Mouse (Mus musculus) midbrain, embryonic 13.5 days (tissue): ENCODE measurements around the gene Ifnar2. TPM values are rescaled to one million over a fixed set of nuclear protein-coding genes. Genes with fewer than 3 reads are reported as not detected.
"Not testable (repeated sequence)": the region's sequence is repeated elsewhere in the genome, so short reads cannot be mapped to it uniquely, and the experiment has no call there.

Experiments
- ATAC-seq: fragments of 200-750 bp; cut with Nextera tagmentation; 2 replicates; pipeline ENCODE4 v1.8.0; 2017; ENCODE audit warnings: mild to moderate bottlenecking, moderate TSS enrichment, moderate library complexity
- H3K27ac ChIP-seq: fragments of 300-500 bp; sonication (generic); 2 replicates; pipeline ENCODE4 v1.5.1; 2015; ENCODE audit warnings: inconsistent platforms, mild to moderate bottlenecking, moderate library complexity
- H3K27me3 ChIP-seq: fragments of 300-500 bp; sonication (generic); 2 replicates; pipeline ENCODE4 v1.6.1; 2015; ENCODE audit warnings: mild to moderate bottlenecking, inconsistent platforms
- H3K36me3 ChIP-seq: fragments of 300-500 bp; sonication (generic); 2 replicates; pipeline ENCODE4 v1.6.1; 2015; ENCODE audit warnings: mild to moderate bottlenecking, inconsistent platforms
- H3K4me1 ChIP-seq: fragments of 300-500 bp; sonication (generic); replicated peaks from 2 replicates; pipeline ENCODE4 v1.6.1; 2015; ENCODE audit warnings: inconsistent platforms
- H3K4me2 ChIP-seq: fragments of 300-500 bp; sonication (generic); replicated peaks from 2 replicates; pipeline ENCODE4 v1.6.1; 2015; ENCODE audit warnings: moderate library complexity, mild to moderate bottlenecking, inconsistent platforms
- H3K4me3 ChIP-seq: fragments of 300-500 bp; sonication (generic); replicated peaks from 2 replicates; pipeline ENCODE4 v1.5.1; 2015; ENCODE audit warnings: mild to moderate bottlenecking, inconsistent platforms
- H3K9ac ChIP-seq: fragments of 300-500 bp; sonication (generic); replicated peaks from 2 replicates; pipeline ENCODE4 v1.6.1; 2015; ENCODE audit warnings: mild to moderate bottlenecking, inconsistent platforms
- H3K9me3 ChIP-seq: fragments of 300-500 bp; sonication (generic); 2 replicates; pipeline ENCODE4 v1.6.1; 2016; ENCODE audit warnings: mild to moderate bottlenecking, inconsistent platforms
- WGBS: fragments of 180-500 bp; shearing (Covaris S2); methylation state at CpG from one replicate; pipeline ENCODE4 v1.1.7; 2015; 5-methylcytosine and 5-hydroxymethylcytosine counted together
- polyA plus RNA-seq: library from polyadenylated mRNA; unstranded; fragments of >200 nt; fragmentation: Nextera tagmentation; extraction: Ambion mirVana; gene quantifications from 2 replicates; pipeline ENCODE4 v1.2.1, GENCODE M21; 2015

The Ifnar2 gene
- polyA plus RNA-seq, 1 experiment from 2014 or later: 28.3 TPM

DNA sequence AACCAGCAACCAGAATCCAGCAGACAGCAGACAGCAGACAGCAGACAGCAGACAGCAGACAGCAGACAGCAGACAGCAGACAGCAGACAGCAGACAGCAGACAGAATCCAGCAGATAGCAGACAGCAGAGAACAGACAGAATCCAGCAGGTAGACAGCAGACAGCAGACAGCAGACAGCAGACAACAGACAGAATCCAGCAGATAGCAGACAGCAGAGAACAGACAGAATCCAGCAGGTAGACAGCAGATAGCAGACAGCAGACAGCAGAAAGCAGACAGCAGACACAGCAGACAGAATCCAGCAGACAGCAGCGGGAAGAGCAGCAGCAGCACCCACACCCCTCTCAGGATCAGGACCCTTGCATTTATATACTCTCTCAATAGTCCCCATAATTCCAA, 66.0 kb downstream of the Ifnar2 start:
- not testable (repeated sequence) for ATAC-seq, H3K27ac ChIP-seq
- 93% methylated on average over 1 of the region's 1 CpGs for WGBS

DNA sequence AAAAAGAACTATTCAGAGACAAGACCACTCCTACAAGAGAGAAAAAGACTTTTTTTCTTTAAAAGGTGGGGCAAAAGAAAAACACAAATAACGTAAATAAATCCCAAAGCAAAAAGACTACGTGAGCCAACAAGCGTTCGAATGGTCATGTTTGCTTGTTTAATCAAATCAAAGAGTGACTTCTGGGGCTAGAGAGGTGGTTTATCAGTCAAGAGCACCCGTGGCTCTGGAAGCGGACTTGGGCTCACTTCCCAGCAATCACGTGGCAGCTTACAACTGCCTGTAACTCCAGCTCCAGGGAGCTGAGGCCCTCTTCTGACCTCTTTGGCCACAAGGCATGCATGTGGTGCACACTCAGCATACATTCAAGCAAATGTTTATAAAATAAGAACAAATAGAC, 68.8 kb downstream of the Ifnar2 start:
- H3K9ac ChIP-seq: no peak overlapping the region
- H3K9me3 ChIP-seq: no peaks in the 10 kb centered on the region
- ATAC-seq: no peak
- H3K36me3 ChIP-seq: no peaks in the 10 kb centered on the region
- 72% methylated on average over 7 of the region's 7 CpGs for WGBS
- H3K4me2 ChIP-seq: no peak overlapping the region
- no peaks in the 10 kb centered on the region for H3K4me1 ChIP-seq
- H3K27ac ChIP-seq: no peak overlapping the region
- no peaks in the 10 kb centered on the region for H3K27me3 ChIP-seq
- no peak overlapping the region for H3K4me3 ChIP-seq

More for the DNA sequence above, 66.0 kb downstream of the Ifnar2 start:
- not testable (repeated sequence) for H3K4me2 ChIP-seq, H3K36me3 ChIP-seq, H3K9ac ChIP-seq, H3K4me3 ChIP-seq, H3K9me3 ChIP-seq, H3K27me3 ChIP-seq, H3K4me1 ChIP-seq

DNA sequence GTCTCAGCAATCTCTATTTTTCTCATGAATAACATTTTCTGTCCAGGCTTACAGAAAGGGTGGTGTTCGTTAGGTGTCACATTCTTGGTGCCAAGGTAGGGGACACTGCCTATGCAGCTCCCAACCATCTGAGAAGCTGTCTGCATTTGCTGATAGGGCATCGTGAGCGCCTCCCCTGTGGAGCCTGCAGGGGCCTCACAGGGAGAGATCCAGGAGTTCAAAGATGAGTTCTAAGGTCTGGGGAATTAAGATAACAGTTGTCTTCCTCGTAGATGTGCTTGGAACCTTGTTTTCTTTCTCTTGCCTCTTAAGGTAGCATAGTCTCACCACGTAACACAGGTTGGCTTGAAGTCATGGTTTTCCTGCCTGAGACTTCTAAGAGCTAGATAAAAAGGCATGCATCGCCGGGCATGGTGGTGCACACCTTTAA, 69.2 kb downstream of the Ifnar2 start:
- Histone ChIP-seq H3K27me3 (no peaks in the 10 kb centered on the region), H3K4me1 (no peaks in the 10 kb centered on the region), H3K27ac (no peak overlapping the region), H3K36me3 (no peaks in the 10 kb centered on the region), H3K9me3 (no peaks in the 10 kb centered on the region), H3K9ac (no peak overlapping the region), H3K4me2 (no peak overlapping the region), H3K4me3 (no peak overlapping the region)
- WGBS: 86% methylated on average over 7 of the region's 7 CpGs
- ATAC-seq: no peak

DNA sequence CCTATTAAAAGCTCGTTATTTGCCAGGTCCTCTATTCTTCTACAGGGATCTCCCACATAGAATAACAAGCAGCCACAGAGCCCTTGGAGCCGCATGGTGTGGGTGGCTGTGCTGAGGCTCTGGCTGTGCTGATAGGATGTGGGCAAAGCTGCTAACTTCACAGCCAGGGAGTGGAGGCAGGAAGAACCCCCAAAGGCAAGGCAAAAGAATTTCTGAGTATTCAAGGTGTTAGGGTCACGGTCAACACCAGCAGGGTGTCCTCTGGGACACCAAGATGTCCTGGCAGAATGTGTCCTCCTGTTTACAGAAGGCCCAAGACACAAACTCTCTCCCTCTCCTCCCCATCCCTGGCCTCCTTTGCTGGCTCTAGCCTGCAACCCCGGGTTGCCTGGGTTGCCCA, 69.9 kb downstream of the Ifnar2 start:
- H3K27ac ChIP-seq: no peak overlapping the region
- no peaks in the 10 kb centered on the region for H3K9me3 ChIP-seq
- H3K4me1 ChIP-seq: no peaks in the 10 kb centered on the region
- H3K36me3 ChIP-seq: no peaks in the 10 kb centered on the region
- H3K9ac ChIP-seq: no peak overlapping the region
- WGBS: 67% methylated on average over 4 of the region's 4 CpGs
- H3K4me3 ChIP-seq: no peak overlapping the region
- ATAC-seq: no peak
- H3K27me3 ChIP-seq: no peaks in the 10 kb centered on the region
- H3K4me2 ChIP-seq: no peak overlapping the region

DNA sequence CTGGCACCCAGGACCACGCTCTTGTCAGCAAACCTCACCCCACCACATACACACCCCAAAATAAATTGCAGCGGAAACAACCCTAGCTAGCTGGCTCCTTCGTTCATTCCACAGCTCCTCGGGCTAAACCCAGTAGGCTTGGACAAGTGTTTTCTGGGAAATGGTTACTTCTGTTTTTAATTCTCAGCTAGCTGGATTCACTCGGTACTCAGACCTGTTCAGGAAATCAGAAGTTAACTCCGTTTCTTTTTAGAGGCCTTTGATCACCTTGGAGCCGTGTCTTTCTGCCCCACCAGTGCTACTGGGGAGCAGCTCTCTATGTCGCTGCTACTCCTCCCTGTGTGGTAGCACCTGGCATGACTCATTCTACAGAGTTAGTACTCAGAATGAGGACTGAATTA, 70.6 kb downstream of the Ifnar2 start:
- Histone ChIP-seq H3K4me1 (no peaks in the 10 kb centered on the region), H3K9ac (no peak overlapping the region), H3K4me2 (no peak overlapping the region), H3K27ac (no peak overlapping the region), H3K4me3 (no peak overlapping the region), H3K27me3 (no peaks in the 10 kb centered on the region), H3K36me3 (no peaks in the 10 kb centered on the region), H3K9me3 (no peaks in the 10 kb centered on the region)
- no peak for ATAC-seq
- 88% methylated on average over 8 of the region's 8 CpGs for WGBS

DNA sequence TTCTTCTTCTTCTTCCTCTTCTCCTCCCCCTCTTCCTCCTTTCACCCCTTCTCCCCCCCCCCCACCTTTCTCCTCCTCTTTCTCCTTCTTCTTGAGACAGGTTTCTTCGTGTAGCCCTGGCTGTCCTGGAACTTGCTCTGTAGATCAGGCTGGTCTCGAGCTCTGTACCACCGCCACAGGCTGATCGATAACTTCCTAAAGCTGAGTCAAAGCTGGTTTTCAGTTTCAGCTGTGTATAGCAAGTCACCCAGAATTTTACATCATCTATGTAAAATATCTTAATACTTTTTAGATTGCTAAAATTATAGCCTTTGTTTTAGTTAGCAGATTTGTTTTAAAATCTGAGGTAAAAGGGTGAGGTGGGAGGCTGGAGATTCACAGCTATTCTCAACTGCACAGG, 72.3 kb downstream of the Ifnar2 start:
- Histone ChIP-seq H3K9ac (no peak overlapping the region), H3K36me3 (no peaks in the 10 kb centered on the region), H3K9me3 (no peaks in the 10 kb centered on the region), H3K27ac (no peak overlapping the region), H3K27me3 (no peaks in the 10 kb centered on the region), H3K4me3 (no peak overlapping the region), H3K4me1 (no peaks in the 10 kb centered on the region), H3K4me2 (no peak overlapping the region)
- ATAC-seq: no peak
- 91% methylated on average over 4 of the region's 4 CpGs for WGBS

DNA sequence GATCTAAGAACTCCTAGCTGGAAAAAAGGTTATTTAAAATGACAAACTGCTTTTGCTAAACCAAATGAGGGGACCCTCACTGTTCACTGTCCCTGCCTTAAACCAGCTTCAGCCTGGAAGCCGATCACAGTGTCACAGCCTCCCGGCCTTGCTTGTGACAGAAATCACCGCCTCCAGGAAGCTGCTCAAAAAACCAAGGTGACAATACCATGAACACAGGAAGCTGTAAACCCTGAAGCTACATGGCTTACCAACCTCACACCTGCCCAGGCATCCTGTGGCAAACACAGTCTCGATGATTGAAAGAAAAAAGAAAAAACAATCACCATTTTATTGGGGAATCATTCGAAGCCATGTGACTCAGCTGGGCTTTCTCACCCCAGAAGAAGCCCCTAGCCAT, 73.0 kb downstream of the Ifnar2 start:
- Histone ChIP-seq H3K9ac (no peak overlapping the region), H3K27ac (no peak overlapping the region), H3K9me3 (no peaks in the 10 kb centered on the region), H3K4me1 (no peaks in the 10 kb centered on the region), H3K36me3 (no peaks in the 10 kb centered on the region), H3K4me2 (no peak overlapping the region), H3K27me3 (no peaks in the 10 kb centered on the region), H3K4me3 (no peak overlapping the region)
- 91% methylated on average over 5 of the region's 5 CpGs for WGBS
- no peak for ATAC-seq

DNA sequence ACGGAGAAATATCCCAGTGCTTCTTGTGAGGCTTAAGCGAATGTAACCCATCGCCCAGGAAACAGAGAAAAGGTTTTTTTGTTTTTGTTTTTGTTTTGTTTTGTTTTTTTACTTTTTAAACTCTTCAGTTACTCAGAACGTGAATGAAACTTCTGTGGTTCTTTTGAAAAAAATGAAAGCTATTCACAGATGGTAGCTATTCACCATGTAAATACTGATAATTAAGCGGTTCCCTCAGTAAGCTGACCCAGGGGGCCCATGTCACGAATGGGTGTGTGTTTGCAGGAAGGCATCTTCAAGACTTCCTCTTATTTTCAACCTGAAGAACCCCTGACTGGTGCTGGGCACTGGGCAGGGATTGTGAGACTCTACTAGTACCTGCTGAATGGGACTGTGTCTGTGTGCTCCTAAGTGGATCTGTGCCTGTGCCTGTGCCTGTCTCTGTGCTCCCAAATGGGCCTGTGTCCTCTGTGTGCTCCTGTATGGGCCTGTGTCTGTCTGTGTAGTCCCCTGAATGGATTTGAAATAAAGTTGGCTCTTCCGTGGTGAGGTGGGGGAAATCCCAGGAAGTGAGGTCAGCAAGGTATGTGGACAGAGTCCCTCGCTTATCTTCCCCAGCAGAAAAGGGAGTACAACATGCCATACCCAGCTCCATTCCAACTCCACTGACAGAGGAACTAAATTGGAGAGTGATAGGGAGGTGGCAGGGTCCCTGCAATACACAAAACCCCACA, 74.4 kb downstream of the Ifnar2 start:
- no peak for ATAC-seq
- Histone ChIP-seq H3K36me3 (no peaks in the 10 kb centered on the region), H3K9ac (no peak overlapping the region), H3K4me2 (no peak overlapping the region), H3K4me3 (no peak overlapping the region), H3K27me3 (no peaks in the 10 kb centered on the region), H3K4me1 (no peaks in the 10 kb centered on the region), H3K27ac (no peak overlapping the region), H3K9me3 (no peaks in the 10 kb centered on the region)
- WGBS: 77% methylated on average over 8 of the region's 8 CpGs

DNA sequence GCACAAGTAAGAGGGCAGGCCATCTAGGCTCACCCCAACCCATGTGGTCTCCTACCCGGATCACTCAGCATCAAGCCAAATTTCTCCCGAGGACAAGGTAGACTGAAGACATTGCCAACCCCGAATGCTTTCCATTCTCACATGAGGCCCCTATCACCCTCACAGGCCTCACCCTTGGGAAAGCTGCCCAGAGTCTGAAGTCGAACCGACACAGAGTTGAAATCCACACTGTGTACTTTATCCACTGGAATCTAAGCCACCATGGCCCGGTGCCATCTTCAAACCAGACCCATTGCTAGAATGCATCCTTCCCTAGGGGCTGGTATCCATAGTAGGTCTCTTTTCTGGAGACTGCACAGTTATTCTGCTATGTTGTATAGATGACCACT, 74.9 kb downstream of the Ifnar2 start:
- Histone ChIP-seq H3K4me3 (no peak overlapping the region), H3K36me3 (no peaks in the 10 kb centered on the region), H3K4me1 (no peaks in the 10 kb centered on the region), H3K4me2 (no peak overlapping the region), H3K27me3 (no peaks in the 10 kb centered on the region), H3K27ac (no peak overlapping the region), H3K9ac (no peak overlapping the region), H3K9me3 (no peaks in the 10 kb centered on the region)
- no peak for ATAC-seq
- WGBS: 91% methylated on average over 6 of the region's 6 CpGs

DNA sequence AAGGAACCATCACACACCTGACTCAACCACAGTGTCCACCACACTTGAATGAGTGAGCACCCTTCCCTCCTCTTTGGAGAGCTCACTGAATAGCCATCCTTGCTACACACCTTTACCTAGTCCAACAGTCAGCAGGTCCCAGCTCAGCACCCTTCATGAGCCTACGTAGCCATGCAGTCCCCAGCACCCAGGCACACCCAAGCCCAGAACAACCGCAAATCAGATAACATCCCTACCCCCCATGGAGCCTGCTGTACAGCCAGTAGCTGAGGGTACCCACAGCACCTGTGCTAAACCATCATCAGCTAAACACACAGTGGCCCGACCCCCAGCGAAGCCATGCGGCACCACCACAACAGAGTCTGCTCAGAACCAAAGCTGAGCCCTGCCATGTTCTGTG, 75.5 kb downstream of the Ifnar2 start:
- Histone ChIP-seq H3K27me3 (no peaks in the 10 kb centered on the region), H3K9me3 (no peaks in the 10 kb centered on the region), H3K4me1 (no peaks in the 10 kb centered on the region), H3K27ac (no peak overlapping the region), H3K36me3 (no peaks in the 10 kb centered on the region), H3K4me3 (no peak overlapping the region), H3K4me2 (no peak overlapping the region), H3K9ac (no peak overlapping the region)
- ATAC-seq: no peak
- 97% methylated on average over 5 of the region's 5 CpGs for WGBS

DNA sequence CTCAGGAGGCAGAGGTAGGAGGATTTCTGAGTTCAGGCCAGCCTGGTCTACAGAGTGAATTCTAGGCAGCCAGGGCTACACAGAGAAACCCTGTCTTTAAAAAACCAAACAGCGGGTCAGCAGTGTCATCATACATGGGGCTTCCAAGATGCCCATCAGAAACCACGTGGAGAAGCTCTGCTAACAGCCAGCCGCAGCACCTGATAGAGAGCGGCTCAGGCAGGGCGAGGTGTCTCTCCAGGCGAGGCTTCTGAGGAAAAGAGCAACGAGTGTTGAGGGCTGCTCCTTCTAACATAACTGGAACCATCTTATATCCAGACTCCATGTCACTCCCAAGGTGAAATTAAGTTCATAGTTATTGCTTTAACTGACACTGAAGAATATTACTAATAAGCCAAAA, 76.3 kb downstream of the Ifnar2 start:
- Histone ChIP-seq H3K36me3 (no peaks in the 10 kb centered on the region), H3K27ac (no peak overlapping the region), H3K9me3 (no peaks in the 10 kb centered on the region)

DNA sequence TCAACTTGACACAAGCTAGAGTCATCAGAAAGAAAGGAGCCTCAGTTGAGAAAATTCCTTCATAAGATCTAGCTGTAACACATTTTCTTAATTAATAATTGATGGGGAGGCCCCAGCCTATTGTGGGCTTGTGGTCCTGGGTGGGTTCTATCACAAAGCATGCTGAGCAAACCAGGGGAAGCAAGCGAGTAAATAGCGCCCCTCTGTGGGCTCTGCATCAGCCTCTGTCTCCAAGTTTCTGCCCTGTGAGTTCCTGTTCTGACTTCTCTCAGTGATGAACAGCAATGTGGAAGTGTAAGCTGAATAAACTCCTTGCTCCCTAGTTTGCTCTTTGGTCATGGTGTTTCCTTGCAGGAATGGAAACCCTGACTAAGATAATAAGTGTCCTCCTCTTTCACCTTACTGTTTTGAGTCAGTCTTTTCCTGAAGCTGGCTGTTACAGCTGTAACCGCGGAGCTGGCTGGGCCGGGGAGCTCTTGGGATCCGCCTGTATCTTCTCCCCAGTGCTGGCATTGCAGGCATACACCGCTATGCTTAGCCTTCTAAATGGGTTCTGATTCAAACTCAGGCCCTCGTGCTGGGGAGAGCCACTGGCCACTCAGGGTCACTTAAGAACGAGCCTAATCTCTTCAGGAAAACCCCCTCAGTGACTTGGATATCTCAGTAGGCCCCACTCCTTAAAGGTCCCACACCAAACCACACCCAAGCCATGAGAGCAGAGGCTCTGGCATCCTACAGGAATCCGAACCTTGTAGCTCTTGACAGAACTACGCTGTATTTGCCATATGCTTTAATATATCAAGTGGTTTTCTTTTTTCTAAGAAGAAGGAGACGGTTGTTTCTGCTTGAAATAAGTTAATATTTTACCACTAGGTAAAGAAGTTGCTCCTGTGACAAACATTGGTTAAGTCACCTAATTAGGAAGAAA, 77.8 kb downstream of the Ifnar2 start:
- no peak overlapping the region for H3K4me2 ChIP-seq
- WGBS: 82% methylated on average over 12 of the region's 12 CpGs
- no peak overlapping the region for H3K9ac ChIP-seq
- H3K27me3 ChIP-seq: no peaks in the 10 kb centered on the region
- H3K27ac ChIP-seq: no peak overlapping the region
- no peaks in the 10 kb centered on the region for H3K4me1 ChIP-seq
- H3K4me3 ChIP-seq: no peak overlapping the region
- no peaks in the 10 kb centered on the region for H3K9me3 ChIP-seq
- ATAC-seq: no peak
- no peaks in the 10 kb centered on the region for H3K36me3 ChIP-seq

More for the DNA sequence above, 76.3 kb downstream of the Ifnar2 start:
- no peaks in the 10 kb centered on the region for H3K4me1 ChIP-seq
- 83% methylated on average over 7 of the region's 7 CpGs for WGBS
- no peak overlapping the region for H3K4me3 ChIP-seq
- no peaks in the 10 kb centered on the region for H3K27me3 ChIP-seq
- no peak for ATAC-seq
- H3K4me2 ChIP-seq: no peak overlapping the region
- no peak overlapping the region for H3K9ac ChIP-seq
